Mouse (Mus musculus): ENCODE results near the gene Pld6.

- TF ChIP-seq POLR2AphosphoS2 (IDR thresholded peaks at IDR 0.05; ENCODE audit: insufficient read length, low read depth): no peak
- TF ChIP-seq CEBPB (IDR thresholded peaks at IDR 0.05; ENCODE audit: insufficient read depth, poor library complexity, severe bottlenecking): no peak
- TF ChIP-seq SRF (IDR thresholded peaks at IDR 0.05; ENCODE audit: control insufficient read depth, insufficient read length, low read depth): no peak
- TF ChIP-seq POLR2A (IDR thresholded peaks at IDR 0.05; ENCODE audit: insufficient read length, low read depth): no peak
- no peak for TF ChIP-seq USF1 (IDR thresholded peaks at IDR 0.05; ENCODE audit: low read depth)
- no peak for TF ChIP-seq MYOD1 (IDR thresholded peaks at IDR 0.05; ENCODE audit: control insufficient read depth in 1 of 3, insufficient read length in 2 of 3, low read depth in 2 of 3)
Measured at GRCm38 (mm10) chr11:59782091-59782590, 5.3 kb downstream of the Pld6 start.
